Mouse (Mus musculus): ENCODE data around the gene Nr1h3. TPM values are rescaled to one million over a fixed set of nuclear protein-coding genes. Genes with fewer than 3 reads are reported as not detected.

Gene Nr1h3
- total and polyA plus RNA-seq, 3 experiments, result 0.17 to 0.93 TPM; not detected in 1

- no peak overlapping the region for H3K4me2 ChIP-seq (ENCODE audit: insufficient read depth, low read depth, poor library complexity, severe bottlenecking)
- no peaks in the 10 kb centered on the region for H3K36me3 ChIP-seq (replicated peaks in 1 of 2; ENCODE audit: control insufficient read depth in 1 of 2, insufficient read depth in 1 of 2, low read length in 1 of 2)
- H3K79me2 ChIP-seq (replicated peaks; ENCODE audit: control insufficient read depth, extremely low read depth, insufficient read depth, poor library complexity, severe bottlenecking), result peaks cover 8% of the 10 kb centered on the region; the same call in 1 of the 2 replicates
- no peak overlapping the region for H3K27ac ChIP-seq (ENCODE audit: insufficient read depth, low read depth)
- TF ChIP-seq MYC (IDR thresholded peaks at IDR 0.05; ENCODE audit: low read depth, low read length), result no peak
- no peak for TF ChIP-seq IRF4 (IDR thresholded peaks at IDR 0.05; ENCODE audit: low read depth, low read length)
- no peak for TF ChIP-seq RCOR1 (conservative IDR thresholded peaks at IDR 0.05; ENCODE audit: low read depth, low read length)
- TF ChIP-seq HCFC1 (IDR thresholded peaks at IDR 0.05; ENCODE audit: low read depth, low read length), result no peak
- TF ChIP-seq TCF12 (IDR thresholded peaks at IDR 0.05; ENCODE audit: low read depth, low read length), result no peak
- dilution Hi-C loops (cut with MboI; ENCODE audit: extremely low pct_ligation_motif_present, extremely low pct_unique_long_range_greater_than_20kb, low sequenced_read_pairs) (no loop called here), in situ Hi-C loops (cut with MboI; ENCODE audit: low pct_ligation_motif_present, low pct_unique_long_range_greater_than_20kb, low sequenced_read_pairs) (no loop called here)
- H3K9ac ChIP-seq (ENCODE audit: insufficient read depth, low read depth), result no peak overlapping the region
- H3K4me1 ChIP-seq (ENCODE audit: control insufficient read depth in 1 of 2, insufficient read depth in 2 of 2), result peaks cover 18 to 27% of the 10 kb centered on the region in 2 experiments
- no peaks in the 10 kb centered on the region for H3K27me3 ChIP-seq (replicated peaks)
- no peaks in the 10 kb centered on the region for H3K9me3 ChIP-seq (replicated peaks; ENCODE audit: low read length)
- DNase-seq (ENCODE audit: extremely low read depth), result no peak
- H3K4me3 ChIP-seq (replicated peaks in 1 of 3; ENCODE audit: low read depth in 2 of 3, low read length in 2 of 3, poor library complexity in 1 of 3), result no peak overlapping the region
These were observed 16.4 kb downstream of the Nr1h3 start for GRCm38 (mm10) chr2:91186208-91186607.

- in situ Hi-C loops (cut with MboI; ENCODE audit: low pct_ligation_motif_present, low pct_unique_long_range_greater_than_20kb, low sequenced_read_pairs), result no loop called here
- H3K27ac ChIP-seq (ENCODE audit: insufficient read depth, low read depth), result peak within 1 kb of the TSS; percentile 69
- DNase-seq (ENCODE audit: extremely low read depth), result peak; percentile 72
- peaks cover 2 to 6% of the 10 kb centered on the region in 2 experiments for H3K36me3 ChIP-seq (replicated peaks in 1 of 2; ENCODE audit: control insufficient read depth in 1 of 2, insufficient read depth in 1 of 2, low read length in 1 of 2)
- H3K4me1 ChIP-seq (ENCODE audit: control insufficient read depth in 1 of 2, insufficient read depth in 2 of 2), result peaks cover 18 to 34% of the 10 kb centered on the region in 2 experiments
- no peaks in the 10 kb centered on the region for H3K27me3 ChIP-seq (replicated peaks)
- H3K9me3 ChIP-seq (replicated peaks; ENCODE audit: low read length), result no peaks in the 10 kb centered on the region
- H3K79me2 ChIP-seq (replicated peaks; ENCODE audit: control insufficient read depth, extremely low read depth, insufficient read depth, poor library complexity, severe bottlenecking), result peaks cover 8% of the 10 kb centered on the region
- TF ChIP-seq IRF4 (IDR thresholded peaks at IDR 0.05; ENCODE audit: low read depth, low read length) (peak; percentile 48), MAX (IDR thresholded peaks at IDR 0.05; ENCODE audit: low read length) (no peak), ELF1 (IDR thresholded peaks at IDR 0.05; ENCODE audit: low read depth, low read length) (peak; percentile 86), SMC3 (IDR thresholded peaks at IDR 0.05; ENCODE audit: low read depth, low read length) (no peak), MYC (IDR thresholded peaks at IDR 0.05; ENCODE audit: low read depth, low read length) (0 out of 2 replicates have a peak, but pooled peaks have one; percentile 16), POLR2A (IDR thresholded peaks at IDR 0.05; ENCODE audit: low read depth, low read length) (0 out of 2 replicates have a peak, but pooled peaks have one; percentile 29), MXI1 (IDR thresholded peaks at IDR 0.05; ENCODE audit: low read depth, low read length) (peak; percentile 35; the same call in 1 of the 2 replicates)
- H3K4me3 ChIP-seq (replicated peaks in 1 of 3; ENCODE audit: low read depth in 2 of 3, low read length in 2 of 3, poor library complexity in 1 of 3), result peak within 1 kb of the TSS; percentile 77 to 87 (median 83)
- peak within 1 kb of the TSS; percentile 77 for H3K9ac ChIP-seq (ENCODE audit: insufficient read depth, low read depth)
- dilution Hi-C loops (cut with MboI; ENCODE audit: extremely low pct_ligation_motif_present, extremely low pct_unique_long_range_greater_than_20kb, low sequenced_read_pairs), result no loop called here
- H3K4me2 ChIP-seq (ENCODE audit: insufficient read depth, low read depth, poor library complexity, severe bottlenecking), result peak within 1 kb of the TSS; percentile 85
These were observed 18.8 kb downstream of the Nr1h3 start, which contains the start of gene Madd for GRCm38 (mm10) chr2:91183711-91184405. Madd (minus strand) TSS chr2:91183837.

GRCm38 (mm10) chr2:91183148-91183513, 19.5 kb downstream of the Nr1h3 start:
- TF ChIP-seq HCFC1 (IDR thresholded peaks at IDR 0.05; ENCODE audit: low read depth, low read length) (peak; percentile 88), CHD2 (IDR thresholded peaks at IDR 0.05; ENCODE audit: low read length) (no peak), KAT2A (IDR thresholded peaks at IDR 0.05; ENCODE audit: insufficient replicate concordance, low read length) (peak; percentile 69; the same call in 1 of the 2 replicates), ELF1 (IDR thresholded peaks at IDR 0.05; ENCODE audit: low read depth, low read length) (peak; percentile 37; the same call in 1 of the 2 replicates), CHD1 (IDR thresholded peaks at IDR 0.05; ENCODE audit: low read depth, low read length) (peak; percentile 99), IRF4 (IDR thresholded peaks at IDR 0.05; ENCODE audit: low read depth, low read length) (no peak)
- no peaks in the 10 kb centered on the region for H3K9me3 ChIP-seq (replicated peaks; ENCODE audit: low read length)
- peak; percentile 99 for DNase-seq (ENCODE audit: extremely low read depth)

More at GRCm38 (mm10) chr2:91183148-91183513, 19.5 kb downstream of the Nr1h3 start:
- H3K27ac ChIP-seq (ENCODE audit: insufficient read depth, low read depth), result peak overlapping the region; percentile 31; the same call in 1 of the 2 replicates
- no peaks in the 10 kb centered on the region for H3K27me3 ChIP-seq (replicated peaks)
- dilution Hi-C loops (cut with MboI; ENCODE audit: extremely low pct_ligation_motif_present, extremely low pct_unique_long_range_greater_than_20kb, low sequenced_read_pairs) (no loop called here), in situ Hi-C loops (cut with MboI; ENCODE audit: low pct_ligation_motif_present, low pct_unique_long_range_greater_than_20kb, low sequenced_read_pairs) (no loop called here)
- peaks cover 8% of the 10 kb centered on the region for H3K79me2 ChIP-seq (replicated peaks; ENCODE audit: control insufficient read depth, extremely low read depth, insufficient read depth, poor library complexity, severe bottlenecking)
- H3K36me3 ChIP-seq (replicated peaks in 1 of 2; ENCODE audit: control insufficient read depth in 1 of 2, insufficient read depth in 1 of 2, low read length in 1 of 2), result peaks cover 5 to 11% of the 10 kb centered on the region in 2 experiments
- peak overlapping the region; percentile 77 to 87 (median 83) for H3K4me3 ChIP-seq (replicated peaks in 1 of 3; ENCODE audit: low read depth in 2 of 3, low read length in 2 of 3, poor library complexity in 1 of 3)
- H3K4me2 ChIP-seq (ENCODE audit: insufficient read depth, low read depth, poor library complexity, severe bottlenecking), result peak overlapping the region; percentile 50
- peak overlapping the region; percentile 77 for H3K9ac ChIP-seq (ENCODE audit: insufficient read depth, low read depth)
- H3K4me1 ChIP-seq (ENCODE audit: control insufficient read depth in 1 of 2, insufficient read depth in 2 of 2), result peaks cover 18 to 34% of the 10 kb centered on the region in 2 experiments
